Mouse (Mus musculus): ENCODE measurements at regions not wholly inside any gene's neighbourhood (a gene's known extent, or its start where the extent isn't known, plus 50 kb on each side); places are given as distances from the start of the nearest gene placed in this dataset.
"Not testable (repeated sequence)": the region's sequence is repeated elsewhere in the genome, so short reads cannot be mapped to it uniquely, and the experiment has no call there.

- ATAC-seq (replicated peaks; ENCODE audit: low FRiP score, low TSS enrichment, poor library complexity, severe bottlenecking), result not testable (repeated sequence)
Observed at GRCm38 (mm10) chr1:14688041-14688440, 1405.1 kb downstream of the 4930444P10Rik start.

GRCm38 (mm10) chr1:14686172-14686571 is 1407.0 kb downstream of the 4930444P10Rik start:
- ATAC-seq (replicated peaks; ENCODE audit: low FRiP score, low TSS enrichment, poor library complexity, severe bottlenecking), result no peak

- ATAC-seq (replicated peaks; ENCODE audit: low FRiP score, low TSS enrichment, poor library complexity, severe bottlenecking), result no peak
Observed at GRCm38 (mm10) chr1:14680443-14680842, 1412.7 kb downstream of the 4930444P10Rik start.

GRCm38 (mm10) chr1:14672393-14672999 is 1420.6 kb downstream of the 4930444P10Rik start:
- ATAC-seq (replicated peaks; ENCODE audit: low FRiP score, low TSS enrichment, poor library complexity, severe bottlenecking), result no peak

- ATAC-seq (replicated peaks; ENCODE audit: low FRiP score, low TSS enrichment, poor library complexity, severe bottlenecking), result no peak
Observed at GRCm38 (mm10) chr1:14662706-14663312, 1430.3 kb downstream of the 4930444P10Rik start.

GRCm38 (mm10) chr1:14661854-14662253 is 1431.3 kb downstream of the 4930444P10Rik start:
- ATAC-seq (replicated peaks; ENCODE audit: low FRiP score, low TSS enrichment, poor library complexity, severe bottlenecking), result no peak

- ATAC-seq (replicated peaks; ENCODE audit: low FRiP score, low TSS enrichment, poor library complexity, severe bottlenecking), result no peak
Observed at GRCm38 (mm10) chr1:14650346-14650745, 1442.8 kb downstream of the 4930444P10Rik start.

- no peak for ATAC-seq (replicated peaks; ENCODE audit: low FRiP score, low TSS enrichment, poor library complexity, severe bottlenecking)
Observed at GRCm38 (mm10) chr1:14635642-14636263, 1457.4 kb downstream of the 4930444P10Rik start.

- ATAC-seq (replicated peaks; ENCODE audit: low FRiP score, low TSS enrichment, poor library complexity, severe bottlenecking), result no peak
Observed at GRCm38 (mm10) chr1:14631994-14632393, 1461.1 kb downstream of the 4930444P10Rik start.

- ATAC-seq (replicated peaks; ENCODE audit: low FRiP score, low TSS enrichment, poor library complexity, severe bottlenecking), result no peak
Observed at GRCm38 (mm10) chr1:14627204-14627603, 1465.9 kb downstream of the 4930444P10Rik start.

- no peak for ATAC-seq (replicated peaks; ENCODE audit: low FRiP score, low TSS enrichment, poor library complexity, severe bottlenecking)
Observed at GRCm38 (mm10) chr1:14626685-14627084, 1466.4 kb downstream of the 4930444P10Rik start.

GRCm38 (mm10) chr1:14620922-14621430 is 1472.1 kb downstream of the 4930444P10Rik start:
- no peak for ATAC-seq (replicated peaks; ENCODE audit: low FRiP score, low TSS enrichment, poor library complexity, severe bottlenecking)

GRCm38 (mm10) chr1:14613232-14613894 is 1479.8 kb downstream of the 4930444P10Rik start:
- no peak for ATAC-seq (replicated peaks; ENCODE audit: low FRiP score, low TSS enrichment, poor library complexity, severe bottlenecking)

GRCm38 (mm10) chr1:14609054-14609453 is 1484.1 kb downstream of the 4930444P10Rik start:
- ATAC-seq (replicated peaks; ENCODE audit: low FRiP score, low TSS enrichment, poor library complexity, severe bottlenecking), result no peak

GRCm38 (mm10) chr1:14595961-14596360 is 1497.2 kb downstream of the 4930444P10Rik start:
- no peak for ATAC-seq (replicated peaks; ENCODE audit: low FRiP score, low TSS enrichment, poor library complexity, severe bottlenecking)

GRCm38 (mm10) chr1:14589905-14590304 is 1503.2 kb downstream of the 4930444P10Rik start:
- no peak for ATAC-seq (replicated peaks; ENCODE audit: low FRiP score, low TSS enrichment, poor library complexity, severe bottlenecking)

- no peak for ATAC-seq (replicated peaks; ENCODE audit: low FRiP score, low TSS enrichment, poor library complexity, severe bottlenecking)
Observed at GRCm38 (mm10) chr1:14579376-14579775, 1513.7 kb downstream of the 4930444P10Rik start.

GRCm38 (mm10) chr1:14576263-14576662 is 1516.9 kb downstream of the 4930444P10Rik start:
- ATAC-seq (replicated peaks; ENCODE audit: low FRiP score, low TSS enrichment, poor library complexity, severe bottlenecking), result 0 out of 2 replicates have a peak, but pooled peaks have one; percentile 34

- ATAC-seq (replicated peaks; ENCODE audit: low FRiP score, low TSS enrichment, poor library complexity, severe bottlenecking), result no peak
Observed at GRCm38 (mm10) chr1:14570562-14570981, 1522.6 kb downstream of the 4930444P10Rik start.

GRCm38 (mm10) chr1:14570113-14570512 is 1523.0 kb downstream of the 4930444P10Rik start:
- no peak for ATAC-seq (replicated peaks; ENCODE audit: low FRiP score, low TSS enrichment, poor library complexity, severe bottlenecking)
